ENCODE assay signal across 10 mouse cellular contexts in genomic region chr2:24407701-24408485, GRCm38 (mm10). TPM values are rescaled to one million over a fixed set of nuclear protein-coding genes. Genes with fewer than 3 reads are reported as not detected.
A peak's percentile ranks its signal among the peaks of the same experiment; 100 is the strongest.
DNase-seq lines count a peak whose midpoint lies in the region; ATAC-seq and TF ChIP-seq lines count a peak whose summit lies in the region.
"Had no signal": no experiment of that assay in that cellular context is flagged by ENCODE, and none has a peak within 500 bp of the region (broad histone marks: within the 10 kb centered on the region; RNA-seq: fewer than 3 reads in every experiment).

No protein-coding gene starts in this region.

- no peaks in the 10 kb centered on the region for H3K36me3 ChIP-seq in forebrain, embryonic 14.5 days (ENCODE audit: control insufficient read depth, insufficient read depth, low read length)
- H3K36me3 ChIP-seq in forebrain, embryonic 13.5 days (ENCODE audit: poor library complexity, severe bottlenecking): no peaks in the 10 kb centered on the region
- no peaks in the 10 kb centered on the region for H3K36me3 ChIP-seq in forebrain, embryonic 16.5 days (ENCODE audit: control insufficient read depth, insufficient read depth)
- no peaks in the 10 kb centered on the region for H3K36me3 ChIP-seq in kidney, postnatal 0 days (ENCODE audit: insufficient read depth, low read length)
- H3K36me3 ChIP-seq in liver, postnatal 0 days (replicated peaks; ENCODE audit: insufficient read depth, low read length): peaks cover 20% of the 10 kb centered on the region
- H3K36me3 ChIP-seq: heart, embryonic 13.5 days; limb, embryonic 15.5 days had no signal

- no peaks in the 10 kb centered on the region for H3K9me3 ChIP-seq in forebrain, embryonic 14.5 days (replicated peaks; ENCODE audit: control insufficient read depth, low read length)
- H3K9me3 ChIP-seq in forebrain, embryonic 13.5 days (replicated peaks): no peaks in the 10 kb centered on the region
- H3K9me3 ChIP-seq in forebrain, embryonic 16.5 days (ENCODE audit: control insufficient read depth, low read length): no peaks in the 10 kb centered on the region
- H3K9me3 ChIP-seq in kidney, postnatal 0 days (replicated peaks; ENCODE audit: low read length): no peaks in the 10 kb centered on the region
- H3K9me3 ChIP-seq in liver, postnatal 0 days (ENCODE audit: low read length): no peaks in the 10 kb centered on the region
- H3K9me3 ChIP-seq: heart, embryonic 13.5 days; limb, embryonic 15.5 days had no signal

- no peaks in the 10 kb centered on the region for H3K27me3 ChIP-seq in forebrain, embryonic 14.5 days (replicated peaks; ENCODE audit: control insufficient read depth, insufficient read depth, low read length)
- peaks cover 15% of the 10 kb centered on the region for H3K27me3 ChIP-seq in forebrain, embryonic 13.5 days
- H3K27me3 ChIP-seq in Patski: no peaks in the 10 kb centered on the region
- H3K27me3 ChIP-seq in forebrain, embryonic 16.5 days (replicated peaks; ENCODE audit: control insufficient read depth, insufficient read depth, low read length): peaks cover 3% of the 10 kb centered on the region; the same call in 1 of the 2 replicates
- no peaks in the 10 kb centered on the region for H3K27me3 ChIP-seq in kidney, postnatal 0 days (ENCODE audit: insufficient read depth, low read length)
- H3K27me3 ChIP-seq in liver, postnatal 0 days (ENCODE audit: insufficient read depth, low read length): no peaks in the 10 kb centered on the region
- H3K27me3 ChIP-seq: limb, embryonic 15.5 days had no signal

- no peak for TF ChIP-seq EP300 in liver, postnatal 0 days (IDR thresholded peaks at IDR 0.05; ENCODE audit: low read depth)

- no peak overlapping the region for H3K4me2 ChIP-seq in forebrain, embryonic 14.5 days (ENCODE audit: low read length)
- H3K4me2 ChIP-seq in forebrain, embryonic 13.5 days: no peak overlapping the region
- no peak overlapping the region for H3K4me2 ChIP-seq in forebrain, embryonic 16.5 days (ENCODE audit: low read length)
- no peak overlapping the region for H3K4me2 ChIP-seq in kidney, postnatal 0 days (ENCODE audit: low read length)
- H3K4me2 ChIP-seq in liver, postnatal 0 days (ENCODE audit: low read depth, low read length): no peak overlapping the region
- H3K4me2 ChIP-seq: heart, embryonic 13.5 days; limb, embryonic 15.5 days had no signal

- H3K9ac ChIP-seq in forebrain, embryonic 14.5 days (ENCODE audit: low read length): no peak overlapping the region
- H3K9ac ChIP-seq in forebrain, embryonic 13.5 days: no peak overlapping the region
- no peak overlapping the region for H3K9ac ChIP-seq in forebrain, embryonic 16.5 days (replicated peaks; ENCODE audit: low read depth, low read length)
- no peak overlapping the region for H3K9ac ChIP-seq in kidney, postnatal 0 days (ENCODE audit: low read depth, low read length)
- H3K9ac ChIP-seq in liver, postnatal 0 days (replicated peaks): no peak overlapping the region
- H3K9ac ChIP-seq: heart, embryonic 13.5 days; limb, embryonic 15.5 days had no signal

- ATAC-seq in forebrain, embryonic 14.5 days: no peak
- no peak for ATAC-seq in forebrain, embryonic 13.5 days
- ATAC-seq in Patski: peak; percentile 90
- peak; percentile 26; the same call in 1 of the 2 replicates for ATAC-seq in forebrain, embryonic 16.5 days
- ATAC-seq in kidney, postnatal 0 days (replicated peaks; ENCODE audit: low FRiP score, low read depth): peak; percentile 19; the same call in 1 of the 2 replicates
- no peak for ATAC-seq in liver, postnatal 0 days

- no peak for TF ChIP-seq CTCF in Patski (IDR thresholded peaks at IDR 0.05)
- TF ChIP-seq CTCF in kidney, postnatal 0 days (IDR thresholded peaks at IDR 0.05; ENCODE audit: low read depth): no peak
- TF ChIP-seq CTCF in liver, postnatal 0 days (IDR thresholded peaks at IDR 0.05; ENCODE audit: low read depth): no peak

- CTCF ChIA-PET in Patski (lab: Charles Lee): interaction anchor here (0.9 to 10.2 kb wide), 21 partner anchors 11 to 167 kb away, joined by 3 to 89 read pairs (median 5); no protein-coding TSS in a partner anchor

- 0% methylated on average over 4 of the region's 4 CpGs for WGBS in forebrain, embryonic 14.5 days
- 5% methylated on average over 4 of the region's 4 CpGs for WGBS in forebrain, embryonic 13.5 days
- WGBS in forebrain, embryonic 16.5 days: 7% methylated on average over 4 of the region's 4 CpGs
- WGBS in kidney, postnatal 0 days: 31% methylated on average over 4 of the region's 4 CpGs
- WGBS in liver, postnatal 0 days (ENCODE audit: insufficient replicate concordance): 74% methylated on average over 4 of the region's 4 CpGs

- peak; percentile 41 for DNase-seq in forebrain, embryonic 14.5 days (ENCODE audit: low spot score)
- DNase-seq in Patski (ENCODE audit: low read depth, low spot score): peak; percentile 93
- peak; percentile 31 for DNase-seq in kidney, postnatal 0 days (ENCODE audit: low spot score)
- no peak for DNase-seq in liver, postnatal 0 days
- no peak for DNase-seq in urinary bladder, postnatal 14 days (ENCODE audit: low spot score)
- DNase-seq in gastrocnemius, postnatal 4 days (ENCODE audit: low spot score in 2 of 2): no peak

- no peak overlapping the region for H3K27ac ChIP-seq in forebrain, embryonic 14.5 days (ENCODE audit: low read depth, low read length)
- H3K27ac ChIP-seq in forebrain, embryonic 13.5 days: no peak overlapping the region
- no peak overlapping the region for H3K27ac ChIP-seq in forebrain, embryonic 16.5 days (ENCODE audit: low read length)
- H3K27ac ChIP-seq in kidney, postnatal 0 days: peak overlapping the region; percentile 54
- no peak overlapping the region for H3K27ac ChIP-seq in liver, postnatal 0 days (ENCODE audit: low read depth)
- H3K27ac ChIP-seq: heart, embryonic 13.5 days; limb, embryonic 15.5 days had no signal

- in situ Hi-C loops in Patski (cut with MboI; ENCODE audit: low pct_unique_long_range_greater_than_20kb): loop anchor here (5.0 kb wide), 3 partner anchors 111 to 344 kb away; no protein-coding TSS in a partner anchor

- peaks cover 4% of the 10 kb centered on the region; the same call in 1 of the 2 replicates for H3K4me1 ChIP-seq in forebrain, embryonic 14.5 days (ENCODE audit: control insufficient read depth, insufficient read depth, low read length)
- peaks cover 18% of the 10 kb centered on the region for H3K4me1 ChIP-seq in forebrain, embryonic 13.5 days
- H3K4me1 ChIP-seq in forebrain, embryonic 16.5 days (replicated peaks; ENCODE audit: control insufficient read depth, insufficient read depth, low read length): peaks cover 11% of the 10 kb centered on the region
- H3K4me1 ChIP-seq in kidney, postnatal 0 days (replicated peaks; ENCODE audit: insufficient read depth, low read length): 0 out of 2 replicates have a peak, but pooled peaks cover 13% of the 10 kb centered on the region
- H3K4me1 ChIP-seq in liver, postnatal 0 days (ENCODE audit: insufficient read depth): no peaks in the 10 kb centered on the region

- POLR2A ChIA-PET in Patski (lab: Charles Lee): interaction anchor here (0.5 to 3.7 kb wide), 7 partner anchors 16 to 129 kb away, joined by 3 to 30 read pairs (median 3); partner anchors contain the start of gene Pax8

- no peak overlapping the region for H3K4me3 ChIP-seq in forebrain, embryonic 14.5 days (ENCODE audit: low read depth, low read length)
- H3K4me3 ChIP-seq in forebrain, embryonic 13.5 days: no peak overlapping the region
- no peak overlapping the region for H3K4me3 ChIP-seq in forebrain, embryonic 16.5 days (replicated peaks; ENCODE audit: low read length)
- no peak overlapping the region for H3K4me3 ChIP-seq in kidney, postnatal 0 days (replicated peaks; ENCODE audit: low read depth, low read length)
- H3K4me3 ChIP-seq in liver, postnatal 0 days (ENCODE audit: low read depth, low read length): no peak overlapping the region
- H3K4me3 ChIP-seq: heart, embryonic 13.5 days; limb, embryonic 15.5 days had no signal

RNA-seq across cellular contexts. Expression of gene Psd4, which starts 40.5 kb away (rescaled TPM):
- polyA plus RNA-seq in forebrain, embryonic 14.5 days (2014; fragmentation: Nextera tagmentation; extraction: Ambion mirVana): 0.39 and 0.84 TPM in 2 replicates
- 0.23 and 0.40 TPM in 2 replicates for polyA plus RNA-seq in forebrain, embryonic 13.5 days (2015; fragmentation: Nextera tagmentation; extraction: Ambion mirVana)
- polyA plus RNA-seq in Patski (2021): 0.08 TPM
- 0.20 and 0.52 TPM in 2 replicates for polyA plus RNA-seq in forebrain, embryonic 16.5 days (2015; fragmentation: Nextera tagmentation; extraction: Ambion mirVana)
- polyA plus RNA-seq in kidney, postnatal 0 days (2015; fragmentation: Nextera tagmentation; extraction: Ambion mirVana): 2.2 and 2.3 TPM in 2 replicates
- 3.0 and 3.9 TPM in 2 replicates for polyA plus RNA-seq in liver, postnatal 0 days (2015; fragmentation: Nextera tagmentation; extraction: Ambion mirVana)
- total RNA-seq in gastrocnemius, postnatal 4 days (2021): 1 to 10 TPM; 1.7 to 2.4 TPM

Comparison
In these comparisons a context has a peak if more than half of its experiments do, and no peak if none do; other contexts are left out.
1. ATAC-seq: peak in Patski (single experiment), forebrain, embryonic 16.5 days (single experiment) and kidney, postnatal 0 days (single experiment); none in forebrain, embryonic 14.5 days (single experiment), forebrain, embryonic 13.5 days (single experiment) and liver, postnatal 0 days (single experiment).
2. DNase-seq: peak in forebrain, embryonic 14.5 days (single experiment), Patski (single experiment) and kidney, postnatal 0 days (single experiment); none in liver, postnatal 0 days (single experiment), urinary bladder, postnatal 14 days (single experiment) and gastrocnemius, postnatal 4 days (0 of 2).